Mouse (Mus musculus): ENCODE results near the gene Cd37. TPM values are rescaled to one million over a fixed set of nuclear protein-coding genes. Genes with fewer than 3 reads are reported as not detected.
A peak's percentile ranks its signal among the peaks of the same experiment; 100 is the strongest.
"Not testable (repeated sequence)": the region's sequence is repeated elsewhere in the genome, so short reads cannot be mapped to it uniquely, and the experiment has no call there.

Gene Cd37
- polyA plus RNA-seq, 1 experiment from 2014 or later, result 10.3 TPM

DNA sequence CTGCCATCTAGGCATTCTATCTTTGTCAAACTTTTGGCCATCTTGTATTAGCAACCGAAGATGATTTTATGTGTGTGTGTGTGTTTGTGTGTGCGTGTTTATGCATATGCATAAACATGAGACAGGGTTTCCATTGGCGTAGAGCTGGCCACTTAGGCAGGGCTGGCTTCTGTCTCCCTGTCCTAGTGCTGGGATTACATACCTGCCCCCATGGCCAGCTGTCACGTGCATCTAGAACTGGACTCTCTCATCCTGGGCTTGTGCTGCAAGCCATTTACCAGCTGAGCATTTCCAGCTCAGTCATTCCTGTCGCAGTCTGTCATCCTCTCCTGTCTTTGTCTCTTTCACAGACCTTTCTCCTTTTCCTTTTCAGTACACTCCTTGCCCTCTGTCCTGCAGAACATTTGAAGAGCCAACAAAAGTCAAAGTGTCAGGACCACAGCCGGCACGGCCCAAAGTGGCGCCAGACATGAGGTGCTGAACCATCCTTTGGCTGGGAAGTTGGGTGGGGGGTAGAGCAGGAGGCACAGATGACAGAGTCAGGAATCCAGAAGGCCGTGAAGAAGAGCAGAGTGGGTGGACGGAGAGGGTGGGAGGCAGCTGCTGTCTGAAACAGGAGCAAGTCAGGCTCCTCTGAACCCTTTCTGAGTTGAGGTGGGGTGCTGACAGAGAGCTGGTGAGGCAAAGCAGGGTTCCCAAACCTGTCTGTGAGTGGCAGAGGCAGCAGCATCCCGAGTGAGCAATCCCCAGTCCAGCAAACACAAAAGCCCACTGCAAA, 18.3 kb upstream of the Cd37 start:
- Histone ChIP-seq H3K4me3 (replicated peaks) (no peak overlapping the region), H3K9ac (no peak overlapping the region), H3K27ac (no peak overlapping the region), H3K27me3 (peaks cover 15% of the 10 kb centered on the region), H3K4me1 (replicated peaks) (no peaks in the 10 kb centered on the region), H3K4me2 (no peak overlapping the region), H3K9me3 (replicated peaks) (no peaks in the 10 kb centered on the region), H3K36me3 (no peaks in the 10 kb centered on the region)
- ATAC-seq (ENCODE audit: low read depth) (no peak), DNase-seq (no peak)
- 56% methylated on average over 11 of the region's 11 CpGs for WGBS (ENCODE audit: insufficient replicate concordance)

- H3K36me3 ChIP-seq; H3K9ac ChIP-seq; H3K4me2 ChIP-seq; DNase-seq; H3K27ac ChIP-seq; ATAC-seq (ENCODE audit: low read depth); H3K9me3 ChIP-seq (replicated peaks); H3K4me3 ChIP-seq (replicated peaks); H3K4me1 ChIP-seq (replicated peaks): not testable (repeated sequence)
- 61% methylated on average over 6 of the region's 7 CpGs for WGBS (ENCODE audit: insufficient replicate concordance)
- H3K27me3 ChIP-seq, result peaks cover 14% of the 10 kb centered on the region
Measured at GRCm38 (mm10) chr7:45255822-45256221, 16.9 kb upstream of the Cd37 start.

GRCm38 (mm10) chr7:45253806-45254205, 14.9 kb upstream of the Cd37 start:
- Histone ChIP-seq H3K4me3 (replicated peaks) (no peak overlapping the region), H3K9me3 (replicated peaks) (no peaks in the 10 kb centered on the region), H3K27me3 (peaks cover under 1% of the 10 kb centered on the region; the same call in 1 of the 2 replicates), H3K9ac (no peak overlapping the region), H3K4me1 (replicated peaks) (no peaks in the 10 kb centered on the region), H3K27ac (no peak overlapping the region), H3K36me3 (no peaks in the 10 kb centered on the region), H3K4me2 (no peak overlapping the region)
- ATAC-seq (ENCODE audit: low read depth) (no peak), DNase-seq (no peak)
- 72% methylated on average over 8 of the region's 8 CpGs for WGBS (ENCODE audit: insufficient replicate concordance)

GRCm38 (mm10) chr7:45247666-45248065, 8.8 kb upstream of the Cd37 start:
- Histone ChIP-seq H3K4me3 (replicated peaks) (no peak overlapping the region), H3K27ac (no peak overlapping the region), H3K9me3 (replicated peaks) (no peaks in the 10 kb centered on the region), H3K36me3 (no peaks in the 10 kb centered on the region), H3K9ac (no peak overlapping the region), H3K27me3 (no peaks in the 10 kb centered on the region), H3K4me2 (no peak overlapping the region), H3K4me1 (replicated peaks) (no peaks in the 10 kb centered on the region)
- 38% methylated on average over 3 of the region's 3 CpGs for WGBS (ENCODE audit: insufficient replicate concordance)
- no peak for DNase-seq
- no peak for ATAC-seq (ENCODE audit: low read depth)

- DNase-seq, result no peak
- H3K4me1 ChIP-seq (replicated peaks), result peaks cover 33% of the 10 kb centered on the region
- H3K36me3 ChIP-seq, result no peaks in the 10 kb centered on the region
- H3K4me2 ChIP-seq, result peak overlapping the region; percentile 30; the same call in 1 of the 2 replicates
- no peak overlapping the region for H3K27ac ChIP-seq
- 75% methylated on average over 6 of the region's 6 CpGs for WGBS (ENCODE audit: insufficient replicate concordance)
- no peak for ATAC-seq (ENCODE audit: low read depth)
- peaks cover 3% of the 10 kb centered on the region for H3K27me3 ChIP-seq
- no peaks in the 10 kb centered on the region for H3K9me3 ChIP-seq (replicated peaks)
- no peak overlapping the region for H3K4me3 ChIP-seq (replicated peaks)
- 0 out of 2 replicates have a peak overlapping the region, but pooled peaks have one; percentile 10 for H3K9ac ChIP-seq
Measured at GRCm38 (mm10) chr7:45241389-45241749, 2.5 kb upstream of the Cd37 start.

GRCm38 (mm10) chr7:45240633-45241388, 1.9 kb upstream of the Cd37 start, which contains the start of gene Slc6a16:
TSS of gene Slc6a16 (plus strand) at chr7:45241085.
- ATAC-seq (ENCODE audit: low read depth) (no peak), DNase-seq (no peak)
- no peaks in the 10 kb centered on the region for H3K36me3 ChIP-seq
- 0 out of 2 replicates have a peak within 1 kb of the TSS, but pooled peaks have one; percentile 10 for H3K9ac ChIP-seq
- peak within 1 kb of the TSS; percentile 30 for H3K4me2 ChIP-seq
- no peak within 1 kb of the TSS for H3K4me3 ChIP-seq (replicated peaks)
- peaks cover 3% of the 10 kb centered on the region for H3K27me3 ChIP-seq
- peaks cover 36% of the 10 kb centered on the region for H3K4me1 ChIP-seq (replicated peaks)
- 48% methylated on average over 53 of the region's 53 CpGs for WGBS (ENCODE audit: insufficient replicate concordance)
- no peak within 1 kb of the TSS for H3K27ac ChIP-seq
- H3K9me3 ChIP-seq (replicated peaks), result no peaks in the 10 kb centered on the region

DNA sequence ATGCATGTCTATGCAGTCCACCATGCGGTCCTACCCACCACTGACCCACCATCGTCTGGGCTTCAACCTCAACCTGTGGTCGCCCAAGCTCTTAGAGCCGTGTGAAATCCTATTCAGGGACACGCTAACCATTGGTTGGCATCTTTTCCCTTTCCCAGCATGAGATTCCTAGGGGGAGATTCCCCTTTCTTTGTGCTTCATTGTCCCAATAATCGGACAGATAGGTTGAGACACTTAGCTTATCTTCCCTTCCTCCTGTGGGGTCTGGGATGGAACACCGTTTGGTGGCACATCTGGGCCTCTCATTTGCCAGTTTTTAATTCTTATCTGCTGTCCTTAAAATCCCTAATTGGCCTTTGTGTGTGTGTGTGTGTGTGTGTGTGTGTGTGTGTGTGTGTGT, 1.2 kb upstream of the Cd37 start:
- no peak overlapping the region for H3K4me2 ChIP-seq
- 65% methylated on average over 7 of the region's 7 CpGs for WGBS (ENCODE audit: insufficient replicate concordance)
- H3K4me3 ChIP-seq (replicated peaks), result no peak overlapping the region
- peaks cover 43% of the 10 kb centered on the region for H3K4me1 ChIP-seq (replicated peaks)
- no peaks in the 10 kb centered on the region for H3K36me3 ChIP-seq
- peaks cover 3% of the 10 kb centered on the region for H3K27me3 ChIP-seq
- ATAC-seq (ENCODE audit: low read depth), result no peak
- no peaks in the 10 kb centered on the region for H3K9me3 ChIP-seq (replicated peaks)
- no peak for DNase-seq
- H3K27ac ChIP-seq, result no peak overlapping the region
- no peak overlapping the region for H3K9ac ChIP-seq

DNA sequence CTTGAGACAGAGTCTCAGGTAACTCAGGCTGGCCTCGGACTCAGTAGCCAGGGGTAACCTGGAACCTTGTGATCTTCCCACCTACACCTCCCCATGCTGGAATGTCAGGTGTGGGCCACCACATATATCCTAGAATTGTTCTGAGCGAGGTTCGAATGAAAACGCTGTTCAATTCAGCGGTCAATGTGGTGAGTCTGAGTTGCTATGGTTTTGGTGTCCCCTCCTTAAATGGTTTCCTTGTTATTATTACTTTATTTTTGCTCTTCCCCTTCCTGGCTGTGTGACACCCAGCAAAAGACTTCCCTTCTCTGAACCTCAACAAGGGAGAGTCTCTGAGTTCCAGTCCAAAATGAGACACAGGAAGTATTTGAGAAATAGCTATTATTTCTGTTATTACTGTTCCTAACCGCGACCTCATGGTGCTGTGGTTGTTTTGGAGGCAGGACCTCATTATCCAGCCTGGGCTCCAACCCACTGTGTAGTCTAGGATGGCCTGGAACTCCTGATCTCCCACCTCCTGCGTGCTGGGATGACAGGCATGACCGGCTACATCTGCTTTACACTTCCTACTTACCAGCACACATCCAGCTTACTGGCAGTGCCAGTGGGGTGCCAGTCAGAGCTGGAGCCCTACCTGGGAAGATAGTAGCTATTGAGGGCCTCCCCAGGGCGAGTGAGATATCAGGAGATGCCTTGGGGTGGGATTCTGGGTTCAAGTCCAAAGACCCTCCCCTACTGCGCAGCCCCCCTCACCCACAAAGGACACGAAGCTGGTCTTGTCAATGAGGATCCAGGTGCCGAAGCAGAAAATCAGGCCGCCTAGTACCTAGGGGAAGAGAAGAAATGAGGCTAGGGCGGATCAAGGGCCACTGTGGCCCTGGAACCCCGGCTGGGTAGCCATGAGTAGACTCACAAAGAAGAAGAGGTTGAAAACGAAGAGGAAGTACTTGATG, 892 bp downstream of the Cd37 start:
- peak overlapping the region; percentile 63 for H3K9ac ChIP-seq
- H3K27me3 ChIP-seq, result peaks cover 3% of the 10 kb centered on the region
- 38% methylated on average over 17 of the region's 17 CpGs for WGBS (ENCODE audit: insufficient replicate concordance)
- H3K4me2 ChIP-seq, result peak overlapping the region; percentile 70
- H3K36me3 ChIP-seq, result no peaks in the 10 kb centered on the region
- no peaks in the 10 kb centered on the region for H3K9me3 ChIP-seq (replicated peaks)
- ATAC-seq (ENCODE audit: low read depth), result no peak
- peaks cover 64% of the 10 kb centered on the region for H3K4me1 ChIP-seq (replicated peaks)
- DNase-seq, result peak; percentile 17
- peak overlapping the region; percentile 63 for H3K27ac ChIP-seq
- peak overlapping the region; percentile 57 for H3K4me3 ChIP-seq (replicated peaks)

- Histone ChIP-seq H3K36me3 (peaks cover 4% of the 10 kb centered on the region), H3K9me3 (replicated peaks) (no peaks in the 10 kb centered on the region), H3K27ac (no peak overlapping the region), H3K4me1 (replicated peaks) (peaks cover 64% of the 10 kb centered on the region), H3K9ac (no peak overlapping the region), H3K4me2 (peak overlapping the region; percentile 46), H3K27me3 (peaks cover under 1% of the 10 kb centered on the region), H3K4me3 (replicated peaks) (0 out of 2 replicates have a peak overlapping the region, but pooled peaks have one; percentile 22)
- WGBS (ENCODE audit: insufficient replicate concordance), result 57% methylated on average over 17 of the region's 17 CpGs
- DNase-seq (no peak), ATAC-seq (ENCODE audit: low read depth) (no peak)
Measured at GRCm38 (mm10) chr7:45235656-45236180, 3.2 kb downstream of the Cd37 start.

DNA sequence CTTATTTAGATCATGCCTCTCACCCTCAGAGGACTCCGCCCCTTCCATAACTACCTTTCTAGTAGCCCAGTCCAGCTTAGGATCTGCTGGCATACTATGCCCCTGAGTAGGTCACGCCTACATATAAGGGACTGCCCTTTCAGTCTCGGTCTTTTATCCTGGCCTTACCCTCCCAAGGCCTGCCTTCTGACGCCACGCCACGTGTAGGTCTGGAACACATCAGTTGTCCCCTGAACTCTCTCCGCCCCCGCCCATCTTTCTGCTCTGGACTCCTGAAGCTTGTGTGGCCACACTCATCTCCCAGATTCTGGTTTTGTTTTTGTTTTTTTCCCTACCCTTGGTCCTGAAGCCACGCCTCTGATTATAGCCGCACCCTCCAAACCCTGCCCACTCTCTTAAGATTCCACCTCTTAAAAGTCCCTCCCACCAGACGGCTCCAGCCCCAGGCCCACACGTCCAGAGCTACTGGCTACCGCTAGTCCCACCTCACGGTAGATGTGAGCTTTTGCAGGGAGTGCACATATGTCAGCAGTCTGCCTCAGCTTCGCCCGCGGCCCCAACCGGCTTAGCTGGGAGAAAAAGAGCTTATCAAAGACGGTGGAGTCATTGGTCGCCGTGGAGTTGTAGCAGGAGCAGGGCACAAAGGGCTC, 3.9 kb downstream of the Cd37 start:
- Histone ChIP-seq H3K9me3 (replicated peaks) (no peaks in the 10 kb centered on the region), H3K4me2 (peak overlapping the region; percentile 46), H3K27me3 (no peaks in the 10 kb centered on the region; the same call in none of the 2 replicates), H3K27ac (no peak overlapping the region), H3K4me3 (replicated peaks) (peak overlapping the region; percentile 22), H3K36me3 (peaks cover 4% of the 10 kb centered on the region), H3K4me1 (replicated peaks) (peaks cover 61% of the 10 kb centered on the region), H3K9ac (no peak overlapping the region)
- DNase-seq, result no peak
- 35% methylated on average over 21 of the region's 21 CpGs for WGBS (ENCODE audit: insufficient replicate concordance)
- peak; percentile 30; the same call in 1 of the 2 replicates for ATAC-seq (ENCODE audit: low read depth)

Data from liver, embryonic 13.5 days (tissue).